Mouse (Mus musculus): ENCODE measurements around the gene Rnf212b.

Rnf212b gene

DNA sequence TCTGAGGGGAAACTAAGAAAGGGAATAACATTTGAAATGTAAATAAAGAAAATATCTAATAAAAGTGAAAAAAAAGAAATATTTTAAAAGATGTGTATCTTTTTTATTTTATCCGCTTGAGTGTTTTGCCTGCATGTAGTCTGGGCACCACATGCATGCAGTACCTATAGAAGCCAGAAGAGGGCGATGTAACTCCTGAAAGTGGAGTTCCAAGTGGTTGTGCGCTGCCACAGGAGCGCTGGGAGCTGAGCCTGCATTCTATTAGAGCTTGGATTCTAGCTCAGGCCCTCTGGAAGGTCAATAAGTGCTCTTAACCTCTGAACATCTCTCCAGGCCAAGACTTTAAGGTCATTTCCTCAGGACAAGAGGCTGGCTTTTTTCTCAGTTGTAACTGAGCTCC, 26.7 kb upstream of the Rnf212b start:
- CTCF ChIA-PET: interaction anchor here (0.5 to 3.2 kb wide), 52 partner anchors 9 to 335 kb away, joined by 3 to 130 read pairs (median 4); partner anchors contain the start of genes 1700123O20Rik (in 2 of the 4), Cebpe (in 2 of the 4), Acin1 (in 1 of the 4) and Bcl2l2 (in 1 of the 4)

DNA sequence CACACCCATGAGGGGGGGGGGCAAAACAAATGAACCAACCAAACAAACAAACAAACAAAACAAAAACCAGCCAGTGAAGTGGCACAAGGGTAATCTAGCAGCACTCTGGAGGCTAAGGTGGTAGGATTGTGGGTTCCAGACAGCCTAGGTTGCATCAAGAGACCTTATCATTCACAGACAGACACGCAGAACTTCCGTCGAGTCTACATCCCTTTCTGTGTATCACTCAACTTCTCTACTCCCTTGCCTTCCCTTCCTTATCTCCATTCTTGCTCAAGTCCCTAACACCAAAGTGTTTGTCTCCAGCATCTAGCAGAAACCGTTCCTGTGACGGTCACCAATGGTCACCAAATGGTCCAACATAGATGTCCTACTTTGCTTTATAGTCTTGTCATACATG, 25.7 kb upstream of the Rnf212b start:
- CTCF ChIA-PET: interaction anchor here (0.8 to 3.2 kb wide), 19 partner anchors 8 to 147 kb away, joined by 3 to 20 read pairs (median 4); partner anchors contain the start of genes 1700123O20Rik (in 1 of the 4), Acin1 (in 1 of the 4), Cdh24 (in 1 of the 4) and Cebpe (in 1 of the 4)
- POLR2A ChIA-PET: interaction anchor here in 1 of 4 experiments (1.2 to 1.6 kb wide), 2 partner anchors 11 to 102 kb away, joined by 3 read pairs; partner anchors contain the start of gene 1700123O20Rik

More for the DNA sequence above, 26.7 kb upstream of the Rnf212b start:
- POLR2A ChIA-PET: interaction anchor here in 3 of 4 experiments (0.7 to 2.6 kb wide), 7 partner anchors 10 to 259 kb away, joined by 3 to 27 read pairs (median 3); partner anchors contain the start of genes 1700123O20Rik (in 1 of the 3) and Cebpe (in 1 of the 3)

DNA sequence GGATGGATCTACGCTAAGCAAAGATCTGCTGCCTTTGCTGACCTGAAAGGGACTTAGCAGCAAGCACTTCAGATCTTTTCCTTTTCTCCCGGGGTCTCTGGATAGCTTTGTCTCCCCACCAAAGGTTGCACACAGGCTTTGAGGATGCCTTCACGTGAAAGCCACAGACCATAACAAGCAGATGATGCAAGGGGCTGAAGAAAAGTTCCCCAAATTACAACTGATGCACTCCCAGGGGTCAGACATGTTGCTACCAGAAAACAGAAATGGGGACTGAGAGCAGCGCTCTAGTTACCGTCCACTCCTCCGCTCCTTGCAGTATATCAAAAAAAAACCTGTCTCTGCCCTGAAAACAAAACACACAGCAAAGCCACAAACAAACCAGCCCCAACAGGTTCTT, 21.8 kb upstream of the Rnf212b start:
- CTCF ChIA-PET: interaction anchor here in 1 of 4 experiments (0.6 kb wide), 1 partner anchor 480 kb away, joined by 14 read pairs; no protein-coding TSS in a partner anchor
- POLR2A ChIA-PET: interaction anchor here in 1 of 4 experiments (0.7 kb wide), 1 partner anchor 49 kb away, joined by 3 read pairs; no protein-coding TSS in a partner anchor

DNA sequence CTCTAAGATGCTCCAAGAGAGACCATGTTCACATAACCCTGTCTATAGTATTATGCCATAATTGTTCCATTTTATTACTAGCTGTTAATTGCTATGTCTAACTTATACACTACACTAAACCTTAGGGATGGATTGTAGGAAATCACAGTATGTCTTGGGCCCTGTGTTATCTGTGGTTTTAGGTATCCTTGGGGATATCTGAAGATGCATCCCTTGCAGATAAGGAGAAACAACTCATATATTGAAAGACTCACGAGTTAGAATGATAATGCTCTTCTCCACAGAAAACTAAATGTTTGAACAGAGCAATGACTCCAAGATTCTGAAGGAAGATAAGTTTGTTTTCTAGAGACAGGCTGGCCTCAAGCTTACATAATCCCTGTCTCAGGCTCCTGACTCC, 20.6 kb upstream of the Rnf212b start:
- CTCF ChIA-PET: no interaction called here
- POLR2A ChIA-PET: interaction anchor here in 1 of 4 experiments (0.9 kb wide), 1 partner anchor 132 kb away, joined by 3 read pairs; the partner anchor contains the start of gene Efs

DNA sequence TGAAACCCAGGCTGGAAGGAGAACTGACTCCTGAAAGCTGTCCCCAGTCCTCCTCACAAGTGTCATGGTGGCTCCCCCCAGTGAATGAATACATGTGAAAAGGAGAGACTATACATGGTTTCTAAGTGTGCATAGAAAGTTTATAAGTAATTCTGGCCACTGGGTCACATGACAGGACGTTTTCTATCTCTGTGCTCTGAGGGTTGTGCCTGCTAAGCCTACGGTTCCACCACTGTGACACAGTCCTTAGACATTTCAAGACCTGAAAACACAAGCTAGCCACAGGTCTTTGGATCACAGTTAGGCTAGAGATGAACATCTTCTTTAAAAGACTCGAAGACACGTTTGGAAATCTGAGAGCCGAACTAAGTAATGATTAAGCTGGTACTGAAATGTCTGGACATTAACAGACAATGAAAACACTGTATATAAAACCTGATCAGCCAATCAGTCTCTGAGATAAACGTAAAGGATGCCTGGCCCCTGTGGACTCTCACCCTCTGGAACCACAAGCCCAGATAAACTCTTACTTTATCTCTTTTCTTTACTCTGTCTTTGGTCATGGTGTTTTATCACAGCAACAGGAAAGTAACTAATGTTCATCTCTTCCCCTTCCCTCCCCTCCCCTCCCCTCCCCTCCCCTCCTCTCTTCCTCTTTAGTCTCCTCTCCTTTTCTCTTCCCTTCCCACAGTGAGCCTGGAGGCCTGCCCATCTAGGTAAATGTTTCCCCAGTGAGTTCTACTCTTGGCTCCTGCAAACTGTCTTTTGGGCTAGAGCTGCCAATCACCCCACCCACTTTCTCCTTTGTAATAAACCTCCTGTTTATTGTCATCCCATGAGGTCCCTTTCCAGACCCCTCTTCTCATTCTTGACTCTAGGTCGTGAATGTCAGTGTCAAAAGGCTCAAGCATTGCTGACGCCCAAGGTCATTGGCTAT, 19.8 kb upstream of the Rnf212b start:
- POLR2A ChIA-PET: interaction anchor here in 2 of 4 experiments (0.9 to 1.5 kb wide), 2 partner anchors 8 to 131 kb away, joined by 3 to 4 read pairs; partner anchors contain the start of gene Efs (in 1 of the 2)
- CTCF ChIA-PET: interaction anchor here in 1 of 4 experiments (1.6 kb wide), 1 partner anchor 8 kb away, joined by 8 read pairs; no protein-coding TSS in a partner anchor

DNA sequence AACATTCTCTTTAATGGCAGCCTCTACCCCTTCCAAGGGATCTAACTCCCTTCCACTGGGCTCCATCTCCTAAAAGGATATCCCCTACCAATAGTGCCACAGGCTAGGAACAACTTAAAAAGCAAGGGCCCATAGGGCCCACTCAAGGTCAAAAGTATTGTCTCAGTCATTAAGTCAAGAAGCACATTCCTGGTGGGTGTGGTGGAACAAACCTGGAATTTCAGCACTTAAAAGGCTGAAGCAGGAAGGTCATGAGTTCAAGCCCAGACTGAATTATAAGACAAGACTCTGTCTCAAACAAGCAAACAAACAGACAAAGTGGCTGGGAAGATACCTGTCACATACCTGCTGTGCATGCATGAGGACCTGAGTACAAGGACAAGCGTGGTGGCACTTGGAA, 18.0 kb upstream of the Rnf212b start:
- ChIA-PET CTCF (interaction anchor here (0.5 to 2.7 kb wide), 7 partner anchors 8 to 701 kb away, joined by 3 to 15 read pairs (median 5); no protein-coding TSS in a partner anchor), POLR2A (interaction anchor here in 1 of 4 experiments (0.9 to 1.7 kb wide), 3 partner anchors 10 to 281 kb away, joined by 3 to 4 read pairs (median 4); no protein-coding TSS in a partner anchor)

DNA sequence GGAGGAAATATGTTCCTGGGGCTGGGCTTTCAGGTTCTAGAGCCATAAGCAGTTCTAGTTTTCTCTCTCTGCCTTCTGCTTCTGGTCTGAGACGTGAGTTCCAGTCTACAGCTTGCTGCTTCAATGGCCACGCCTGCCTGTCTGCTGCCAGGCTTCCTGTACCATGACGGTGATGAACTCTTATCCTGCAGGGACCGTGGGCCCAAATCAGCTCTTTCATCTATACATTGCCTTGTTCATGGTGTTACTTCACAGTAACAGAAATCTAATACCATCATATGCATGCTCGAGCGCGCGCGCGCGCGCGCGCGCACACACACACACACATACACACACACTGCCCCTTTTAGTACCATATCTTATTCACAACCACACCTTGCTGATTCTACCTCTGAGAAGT, 17.2 kb upstream of the Rnf212b start:
- ChIA-PET POLR2A (interaction anchor here in 3 of 4 experiments (0.5 to 1.7 kb wide), 6 partner anchors 8 to 280 kb away, joined by 3 read pairs; partner anchors contain the start of gene Rnf212b (in 1 of the 3)), CTCF (interaction anchor here in 3 of 4 experiments (0.5 to 2.7 kb wide), 7 partner anchors 9 to 302 kb away, joined by 3 to 15 read pairs (median 5); partner anchors contain the start of gene Ngdn (in 1 of the 3))

DNA sequence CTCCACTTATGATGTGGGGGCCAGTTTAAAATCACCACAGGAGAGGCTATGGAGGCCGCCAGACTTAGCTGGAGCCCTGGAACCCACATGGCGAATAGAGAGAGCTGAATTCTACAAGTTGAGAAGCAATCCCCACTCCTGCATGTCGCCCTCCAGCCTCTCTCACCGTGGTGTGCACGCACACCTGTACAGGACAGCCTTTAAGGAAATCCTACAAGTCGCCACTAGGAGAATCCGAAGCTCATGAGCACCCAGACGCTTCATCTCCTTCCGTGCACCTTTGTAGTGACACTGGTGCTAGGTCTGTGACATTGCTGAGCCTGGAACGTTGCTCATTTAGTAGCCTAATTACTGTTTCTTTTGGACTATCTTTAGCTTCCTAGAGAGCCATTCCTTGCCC, 14.3 kb upstream of the Rnf212b start:
- CTCF ChIA-PET: interaction anchor here (0.5 to 2.6 kb wide), 22 partner anchors 11 to 322 kb away, joined by 3 to 16 read pairs (median 4); partner anchors contain the start of genes 1700123O20Rik (in 1 of the 4), Acin1 (in 1 of the 4), Ngdn (in 1 of the 4) and Rnf212b (in 1 of the 4)
- POLR2A ChIA-PET: interaction anchor here in 3 of 4 experiments (0.6 to 2.6 kb wide), 13 partner anchors 12 to 280 kb away, joined by 3 to 9 read pairs (median 3); partner anchors contain the start of genes Bcl2l2 (in 2 of the 3), Slc7a8 (in 2 of the 3), Gm20521 (in 1 of the 3) and Rnf212b (in 1 of the 3)

DNA sequence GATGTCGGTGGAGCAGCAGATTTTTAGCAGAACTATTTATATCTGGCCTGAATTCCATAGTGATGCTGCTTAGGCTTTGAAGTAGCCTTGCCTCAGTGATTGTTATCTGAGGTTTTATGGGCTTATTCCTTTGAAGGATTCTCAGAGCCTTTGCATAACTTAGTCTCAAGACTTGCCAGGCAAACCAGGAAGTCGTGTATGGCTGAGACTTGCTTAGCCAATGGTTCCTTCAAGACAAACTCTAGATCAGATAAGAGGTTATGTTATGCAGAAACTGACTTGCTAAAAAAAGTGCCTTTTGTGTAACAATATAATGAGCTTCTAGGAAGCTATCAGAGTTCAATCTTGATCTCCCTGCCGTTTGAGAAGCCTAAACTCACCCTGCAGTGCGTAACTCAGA, 11.5 kb upstream of the Rnf212b start:
- ChIA-PET CTCF (interaction anchor here in 1 of 4 experiments (0.5 kb wide), 1 partner anchor 164 kb away, joined by 5 read pairs; no protein-coding TSS in a partner anchor), POLR2A (no interaction called here)

DNA sequence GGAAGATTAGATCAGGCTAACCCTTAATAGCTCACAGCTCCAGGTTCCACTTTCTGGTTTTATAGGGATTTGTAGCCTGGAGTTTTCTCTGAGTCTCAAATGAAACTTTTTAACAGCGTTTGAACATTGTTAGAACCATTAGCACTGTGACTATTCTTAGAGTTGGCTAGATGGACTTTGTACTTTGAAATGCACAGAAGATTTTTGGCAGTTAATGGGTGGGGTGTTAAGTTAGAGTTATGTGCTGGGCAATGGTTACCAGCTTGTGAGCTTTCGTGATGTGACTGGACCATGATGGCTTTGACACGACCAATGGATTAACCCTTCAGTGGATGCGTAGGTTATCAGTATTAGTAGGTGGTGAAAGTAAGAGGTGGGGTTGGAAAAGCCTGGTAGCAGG, 7.8 kb upstream of the Rnf212b start:
- CTCF ChIA-PET: interaction anchor here in 2 of 4 experiments (0.6 to 2.0 kb wide), 3 partner anchors 20 kb away, joined by 4 to 6 read pairs (median 5); no protein-coding TSS in a partner anchor
- POLR2A ChIA-PET: interaction anchor here in 2 of 4 experiments (0.6 to 0.7 kb wide), 2 partner anchors 24 to 320 kb away, joined by 3 read pairs; partner anchors contain the start of gene Slc7a8 (in 1 of the 2)

DNA sequence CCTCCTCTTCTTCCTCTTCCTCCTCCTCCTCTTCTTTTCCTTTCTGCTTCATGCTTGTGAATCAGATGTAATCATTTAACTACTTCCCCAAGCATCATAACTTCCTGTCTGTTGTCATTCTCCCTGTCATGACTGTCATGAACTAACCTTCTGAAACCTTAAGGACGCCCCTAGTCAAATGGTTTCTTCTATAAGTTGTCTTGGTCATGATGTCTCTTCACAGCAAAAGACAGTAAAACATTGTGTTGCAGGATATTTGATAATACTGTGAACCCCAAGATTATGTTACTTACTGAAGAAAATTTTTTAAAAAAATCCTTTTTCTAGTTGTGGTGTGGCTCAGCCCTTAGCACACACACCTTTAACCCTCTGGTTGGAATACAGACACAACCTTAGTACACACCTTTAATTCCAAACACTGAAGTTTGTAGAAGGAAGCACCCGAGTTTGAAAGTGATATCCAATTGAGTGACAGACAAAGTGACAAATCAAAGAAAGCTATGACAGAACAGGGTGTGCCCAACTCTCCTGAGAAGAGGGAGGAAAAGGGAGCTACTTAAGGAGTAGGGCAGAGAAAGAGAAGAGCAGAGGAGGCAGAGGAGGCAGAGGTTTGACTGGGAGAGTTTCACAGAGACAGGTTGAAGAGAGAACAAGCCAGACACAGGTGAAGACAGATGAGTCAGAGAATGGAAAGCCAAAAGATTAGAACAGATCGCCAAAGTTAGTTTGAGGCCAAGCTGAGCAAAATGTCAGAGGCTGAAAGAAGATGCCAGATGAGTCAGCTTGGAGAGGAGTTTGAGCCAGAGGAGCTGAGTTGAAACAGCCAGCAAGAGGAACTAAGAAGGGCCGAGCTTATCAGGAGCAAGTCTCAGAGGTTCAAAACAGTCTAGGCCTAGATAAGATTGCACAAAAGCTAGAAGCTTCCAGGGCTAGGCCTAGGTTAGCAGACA, 4.9 kb upstream of the Rnf212b start:
- POLR2A ChIA-PET: interaction anchor here in 1 of 4 experiments (0.6 kb wide), 1 partner anchor 22 kb away, joined by 3 read pairs; no protein-coding TSS in a partner anchor
- CTCF ChIA-PET: interaction anchor here in 3 of 4 experiments (0.7 to 1.8 kb wide), 4 partner anchors 9 to 37 kb away, joined by 3 to 6 read pairs (median 3); no protein-coding TSS in a partner anchor

DNA sequence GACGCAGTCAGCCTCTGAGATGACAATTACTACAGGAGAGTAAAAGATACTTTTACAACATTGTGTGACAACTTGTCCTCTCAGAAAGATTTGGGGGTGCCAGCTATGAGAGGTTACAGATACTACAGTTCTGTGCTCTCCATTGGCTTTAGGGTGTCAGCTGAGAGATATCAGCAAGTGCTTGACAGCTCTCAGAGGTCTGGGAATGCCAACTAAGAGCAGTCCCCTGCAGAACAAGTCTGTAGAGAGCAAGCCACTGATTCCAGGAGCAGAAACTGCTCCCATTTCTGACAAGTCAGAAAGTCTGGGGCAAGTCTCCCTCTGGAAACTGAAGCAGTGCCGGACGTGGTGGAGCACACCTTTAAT, 4.3 kb upstream of the Rnf212b start:
- ChIA-PET POLR2A (interaction anchor here in 1 of 4 experiments (0.6 to 0.7 kb wide), 2 partner anchors 23 to 48 kb away, joined by 3 to 9 read pairs; no protein-coding TSS in a partner anchor), CTCF (interaction anchor here in 3 of 4 experiments (0.7 to 1.8 kb wide), 7 partner anchors 8 to 392 kb away, joined by 3 to 6 read pairs (median 4); partner anchors contain the start of gene Slc7a7 (in 1 of the 3))

DNA sequence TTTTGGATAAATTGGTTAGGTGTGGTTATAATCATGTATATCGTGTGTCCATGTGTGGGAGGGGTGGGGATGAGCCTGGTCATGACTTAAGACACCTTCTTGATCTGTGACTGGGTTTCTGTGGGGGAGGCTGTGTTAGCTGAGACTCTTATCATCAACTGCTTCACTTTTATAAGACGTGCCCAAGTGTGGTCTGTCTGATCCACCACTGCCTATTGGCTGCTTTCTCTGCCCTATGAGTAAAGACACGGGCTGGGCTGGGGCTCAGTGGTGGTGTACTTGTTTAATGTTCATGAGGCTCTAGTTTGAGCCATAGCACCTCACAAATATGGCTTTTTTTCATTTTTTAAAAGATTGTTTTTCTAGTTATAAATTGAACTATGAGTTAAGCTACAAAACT, 1.8 kb downstream of the Rnf212b start:
- ChIA-PET POLR2A (interaction anchor here in 1 of 4 experiments (0.8 kb wide), 1 partner anchor 17 kb away, joined by 3 read pairs; no protein-coding TSS in a partner anchor), CTCF (interaction anchor here in 1 of 4 experiments (0.7 kb wide), 1 partner anchor 403 kb away, joined by 5 read pairs; no protein-coding TSS in a partner anchor)

DNA sequence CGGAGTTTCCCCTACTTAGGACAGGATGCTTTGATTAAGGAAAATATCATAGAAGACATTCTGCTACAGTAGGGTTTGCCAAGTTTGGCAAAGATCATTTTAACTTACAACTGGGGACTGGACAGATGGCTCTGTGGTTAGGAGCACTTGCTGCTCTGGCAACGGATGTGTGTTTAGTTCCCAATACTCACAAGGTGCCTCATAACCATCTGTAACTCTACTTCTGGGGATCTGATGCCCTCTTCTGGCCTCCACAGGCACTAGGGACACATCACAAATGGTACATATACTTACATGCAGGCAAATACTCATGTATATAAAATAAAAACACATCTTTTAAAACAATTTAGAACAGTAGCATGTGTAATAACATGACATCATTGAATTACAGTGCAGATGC, 3.9 kb downstream of the Rnf212b start:
- ChIA-PET CTCF (interaction anchor here in 3 of 4 experiments (0.7 to 1.8 kb wide), 11 partner anchors 9 to 198 kb away, joined by 3 to 8 read pairs (median 4); partner anchors contain the start of gene Ngdn (in 1 of the 3)), POLR2A (no interaction called here)

DNA sequence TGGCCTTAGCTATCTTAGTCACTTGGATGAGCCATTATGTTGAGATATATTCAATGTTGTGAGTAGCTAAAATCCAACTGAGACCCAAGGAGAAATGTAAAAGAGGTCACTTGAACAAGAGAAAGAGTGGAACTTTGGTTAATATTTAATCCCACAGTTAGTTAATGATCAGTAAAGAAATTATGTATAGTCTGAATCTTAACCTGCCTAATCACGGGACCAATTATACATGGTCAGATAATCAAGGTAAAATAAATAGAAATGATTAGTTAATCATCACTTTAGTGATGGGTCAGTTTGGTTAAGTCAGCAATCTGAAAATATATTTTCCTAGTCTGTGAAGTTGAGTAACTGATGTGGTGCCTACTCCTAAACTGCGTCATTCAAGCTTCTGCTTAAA, 8.4 kb downstream of the Rnf212b start:
- POLR2A ChIA-PET: interaction anchor here in 1 of 4 experiments (1.0 kb wide), 1 partner anchor 12 kb away, joined by 3 read pairs; no protein-coding TSS in a partner anchor

DNA sequence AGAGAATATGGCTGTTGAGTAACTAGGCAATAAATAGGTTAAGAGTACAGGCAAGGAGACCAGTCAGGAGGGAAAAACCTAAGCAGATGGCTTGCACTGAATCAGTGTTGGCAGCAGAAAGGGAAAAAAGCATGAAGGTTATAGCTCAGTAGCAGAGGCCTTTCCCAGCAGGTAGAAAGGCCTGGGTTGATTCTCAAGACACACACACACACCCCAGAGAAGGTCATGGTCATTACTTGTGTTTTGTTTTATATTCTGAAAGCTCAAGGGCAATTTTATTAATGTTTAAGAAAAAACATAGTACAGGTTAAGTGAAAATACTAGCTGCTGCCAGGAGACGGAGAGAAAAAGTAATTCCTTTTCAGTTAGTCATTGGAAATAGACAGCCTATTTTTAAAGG, 9.8 kb downstream of the Rnf212b start:
- POLR2A ChIA-PET: no interaction called here
- CTCF ChIA-PET: interaction anchor here (0.6 to 1.5 kb wide), 9 partner anchors 11 to 555 kb away, joined by 3 to 5 read pairs (median 3); no protein-coding TSS in a partner anchor

More for the DNA sequence above, 8.4 kb downstream of the Rnf212b start:
- CTCF ChIA-PET: interaction anchor here in 3 of 4 experiments (1.0 to 1.4 kb wide), 3 partner anchors 35 to 203 kb away, joined by 3 to 5 read pairs (median 4); no protein-coding TSS in a partner anchor

Data from embryonic stem cell, embryonic (primary cell).